Mouse (Mus musculus) bone marrow, adult 2 months (tissue): Measurements from ENCODE around the gene Enpp7.

Experiments used
- CTCF ChIP-seq: fragments of 200-500 bp; IDR thresholded peaks from 2 replicates; pipeline ENCODE4 v1.5.1; 2011; ENCODE audit warnings: low read length, control low read depth; ENCODE audit not compliant: control insufficient read depth, insufficient read depth
- POLR2A ChIP-seq: fragments of 200-500 bp; IDR thresholded peaks from 2 replicates; pipeline ENCODE4 v1.6.1; 2011; ENCODE audit warnings: low read depth, mild to moderate bottlenecking, control low read depth, low read length, borderline replicate concordance; ENCODE audit not compliant: control insufficient read depth

DNA sequence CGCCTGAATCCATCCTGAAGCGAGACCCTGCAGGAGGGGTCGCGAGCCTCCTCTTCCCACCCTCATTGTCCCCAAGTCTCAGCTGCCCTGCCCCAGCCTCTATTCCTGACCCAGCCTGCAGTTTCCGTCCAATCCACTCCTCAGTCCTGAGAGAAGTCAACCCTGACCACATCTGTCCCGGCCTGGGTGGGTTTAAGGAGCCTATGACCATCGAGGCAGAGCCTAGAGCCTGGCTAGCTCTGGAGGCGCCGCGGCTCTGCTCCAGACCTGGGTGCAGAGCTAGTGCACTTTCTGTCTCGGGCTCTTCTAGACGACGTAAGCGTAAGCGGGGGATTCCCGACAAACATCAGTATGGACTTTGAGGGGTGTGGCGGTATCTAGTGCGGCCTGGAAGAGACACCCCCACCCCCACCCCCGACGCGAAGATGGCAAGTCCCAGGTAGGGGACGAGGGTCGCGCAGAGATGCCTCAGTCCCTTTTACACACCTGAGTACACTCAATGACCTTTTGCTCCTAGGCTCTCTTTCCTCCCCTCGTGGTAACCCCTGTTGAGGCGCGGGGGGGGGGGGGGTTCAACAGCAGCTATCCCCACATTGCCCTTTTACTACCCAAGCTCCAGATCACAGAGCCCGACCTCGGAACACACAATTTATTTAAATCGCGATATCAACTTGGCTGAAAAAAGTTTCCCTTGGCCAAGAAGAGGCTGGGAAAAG is 53.9 kb downstream of the Enpp7 start:
- no peak for TF ChIP-seq CTCF
- TF ChIP-seq POLR2A: no peak
